Mouse (Mus musculus) olfactory bulb, adult 2 months (tissue): ENCODE results near the gene Fryl.

Source experiments
- CTCF ChIP-seq: fragments of 200-500 bp; IDR thresholded peaks from 2 replicates; pipeline ENCODE4 v1.5.1; 2012; ENCODE audit warnings: low read depth, mild to moderate bottlenecking, low read length, moderate library complexity; ENCODE audit not compliant: insufficient read depth
- POLR2A ChIP-seq: fragments of 200-500 bp; IDR thresholded peaks from 2 replicates; pipeline ENCODE4 v1.6.1; 2012; ENCODE audit warnings: mild to moderate bottlenecking, low read depth, low read length, moderate library complexity; ENCODE audit not compliant: insufficient read depth

DNA sequence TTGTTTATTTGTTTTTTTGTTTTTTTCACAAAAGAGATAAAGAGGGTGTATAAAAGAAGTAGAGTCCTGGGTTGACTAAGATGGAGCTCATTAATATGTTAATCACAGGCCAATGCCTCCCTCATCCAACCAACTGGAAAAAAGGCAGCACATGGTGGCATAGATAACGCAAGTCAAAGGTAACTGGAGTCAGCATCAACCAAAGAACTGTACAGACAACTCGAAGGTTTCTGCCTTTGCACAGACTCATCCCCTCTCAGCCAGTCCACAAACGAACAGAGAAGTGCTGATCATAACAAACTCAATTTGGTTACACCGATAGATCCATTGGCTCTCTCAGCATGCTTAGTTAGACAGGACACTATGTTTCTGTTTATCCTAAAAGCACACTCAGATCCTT is 16.8 kb upstream of the Fryl start:
- no peak for TF ChIP-seq CTCF
- no peak for TF ChIP-seq POLR2A
